Mouse (Mus musculus) liver, embryonic 14.5 days (tissue): ENCODE results near the gene Bmi1.

ENCODE experiments used
- CTCF ChIP-seq: IDR thresholded peaks from 2 replicates; pipeline ENCODE4 v1.5.1; 2016; ENCODE audit warnings: antibody characterized with exemption, low read depth, control low read depth
- EP300 ChIP-seq: IDR thresholded peaks from 2 replicates; pipeline ENCODE4 v1.6.1; 2016; ENCODE audit warnings: antibody characterized with exemption, low read depth

DNA sequence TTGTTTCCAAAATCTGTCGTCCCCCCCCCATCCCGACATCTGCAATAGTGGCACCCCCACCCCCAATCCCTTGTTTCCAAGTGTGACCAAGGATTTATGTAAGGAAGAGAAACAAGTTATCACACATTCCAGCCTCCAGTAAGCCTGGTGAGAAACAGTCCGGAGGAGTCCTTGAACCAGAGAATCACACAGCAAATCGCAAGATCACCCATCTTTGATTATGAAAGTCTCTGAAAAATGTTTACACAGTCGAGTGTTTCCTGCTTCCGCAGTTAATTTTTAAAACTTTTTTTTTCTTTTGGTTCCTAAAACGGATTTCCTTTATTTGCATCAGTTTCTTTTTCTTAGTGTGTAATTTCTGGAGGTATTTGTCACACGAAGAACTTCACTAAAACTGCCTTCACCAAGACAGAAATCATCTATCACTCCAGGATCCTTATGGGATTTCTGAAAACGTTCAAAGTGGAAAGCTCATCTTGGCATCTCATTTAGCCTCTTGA is 10.9 kb downstream of the Bmi1 start:
- TF ChIP-seq EP300 (no peak), CTCF (no peak)
